Mouse (Mus musculus) heart, postnatal 36 days (tissue): ENCODE measurements around the gene Disp1. TPM values are rescaled to one million over a fixed set of nuclear protein-coding genes. Genes with fewer than 3 reads are reported as not detected.

Experiments used
- DNase-seq, 2 experiments: peaks; one replicate each; pipeline ENCODE4 v3.0.0; 2021 to 2022
- intact Hi-C: fragments of 180-260 bp; cut with DNase I; formaldehyde crosslinking; loops from one replicate; pipeline ENCODE4 v1.15.1; 2025
- microRNA-seq, 2 experiments: library from miRNA; unstranded; fragments of <30 nt; microRNA quantifications; one replicate each; pipeline ENCODE4 v1.2.0; 2021; ENCODE audit warnings: borderline number of aligned reads in 2 of 2
- total RNA-seq, 2 experiments: library from RNA; stranded (reverse); gene quantifications; 2 replicates each; pipeline ENCODE4 v1.2.3; 2021

Gene Disp1
- total RNA-seq, 2 experiments from 2014 or later, result 5.6 to 7.0 TPM

GRCm38 (mm10) chr1:183047913-183048523 is 173.3 kb downstream of the Disp1 start:
- no peak for DNase-seq
- intact Hi-C loops, result no loop called here

- no peak for DNase-seq
- intact Hi-C loops, result no loop called here
Observed at GRCm38 (mm10) chr1:183047191-183047912, 174.0 kb downstream of the Disp1 start.

GRCm38 (mm10) chr1:183046081-183046480 is 175.2 kb downstream of the Disp1 start:
- DNase-seq, result no peak
- intact Hi-C loops, result no loop called here

GRCm38 (mm10) chr1:183043161-183043812 is 178.0 kb downstream of the Disp1 start:
- intact Hi-C loops, result no loop called here
- peak in 1 of 2 experiments; percentile 39 for DNase-seq

- intact Hi-C loops, result no loop called here
- DNase-seq, result peak in 1 of 2 experiments; percentile 41
Observed at GRCm38 (mm10) chr1:183041703-183042102, 179.6 kb downstream of the Disp1 start.

- peak in 1 of 2 experiments; percentile 49 for DNase-seq
- intact Hi-C loops, result no loop called here
Observed at GRCm38 (mm10) chr1:183040847-183041382, 180.4 kb downstream of the Disp1 start.

- intact Hi-C loops, result no loop called here
- DNase-seq, result no peak
Observed at GRCm38 (mm10) chr1:183039881-183040708, 181.2 kb downstream of the Disp1 start.

- intact Hi-C loops, result no loop called here
- no peak for DNase-seq
Observed at GRCm38 (mm10) chr1:183039404-183039803, 181.9 kb downstream of the Disp1 start.

Small RNA genes lying within 50 kb of the gene (microRNA-seq; reads per million reads assigned to microRNA genes)
- 0 reads per million in 2 experiments for gene Gm24975

Other genes with a start within 250 kb of the Disp1 start
- 10 to 100 TPM; 26.1 to 31.3 TPM for gene Aida, start 75.1 kb upstream of the Disp1 start, total RNA-seq
- gene Brox, start 75.7 kb upstream of the Disp1 start, total RNA-seq, result 10 to 100 TPM; 32.0 to 34.4 TPM
- gene Mia3, start 148.0 kb upstream of the Disp1 start, total RNA-seq, result 100 to 1,000 TPM; 111 to 123 TPM
- gene Taf1a, start 167.5 kb upstream of the Disp1 start, total RNA-seq, result 10 to 100 TPM; 15.8 to 20.6 TPM
- gene Hhipl2, start 196.7 kb upstream of the Disp1 start, total RNA-seq, result under 1 TPM in 1 of 2 experiments, not detected in 1; 0.14 TPM